Mouse (Mus musculus) kidney, adult 18-20 months (tissue): ENCODE results near the gene C130032M10Rik.
A peak's percentile ranks its signal among the peaks of the same experiment; 100 is the strongest.
"Not testable (repeated sequence)": the region's sequence is repeated elsewhere in the genome, so short reads cannot be mapped to it uniquely, and the experiment has no call there.

Source experiments
- DNase-seq: peaks from one replicate; pipeline ENCODE4 v3.0.0; 2021

C130032M10Rik gene

GRCm38 (mm10) chr9:114518812-114519477 lies 3.4 kb downstream of the C130032M10Rik start:
- no peak for DNase-seq

- not testable (repeated sequence) for DNase-seq
Measured at GRCm38 (mm10) chr9:114520529-114520928, 5.0 kb downstream of the C130032M10Rik start.

- DNase-seq = no peak
Measured at GRCm38 (mm10) chr9:114522041-114522440, 6.5 kb downstream of the C130032M10Rik start.

- no peak for DNase-seq
Measured at GRCm38 (mm10) chr9:114522501-114522900, 7.0 kb downstream of the C130032M10Rik start.

GRCm38 (mm10) chr9:114525073-114525633 lies 9.7 kb downstream of the C130032M10Rik start:
- DNase-seq = no peak

- DNase-seq = no peak
Measured at GRCm38 (mm10) chr9:114525891-114526290, 10.4 kb downstream of the C130032M10Rik start.

GRCm38 (mm10) chr9:114526581-114526980 lies 11.1 kb downstream of the C130032M10Rik start:
- DNase-seq = no peak

- DNase-seq = peak; percentile 50
Measured at GRCm38 (mm10) chr9:114527085-114527484, 11.6 kb downstream of the C130032M10Rik start.

- DNase-seq = no peak
Measured at GRCm38 (mm10) chr9:114527992-114528679, 12.6 kb downstream of the C130032M10Rik start.

GRCm38 (mm10) chr9:114528680-114529048 lies 13.2 kb downstream of the C130032M10Rik start:
- no peak for DNase-seq

GRCm38 (mm10) chr9:114531276-114531675 lies 15.8 kb downstream of the C130032M10Rik start:
- no peak for DNase-seq

GRCm38 (mm10) chr9:114533848-114534247 lies 18.4 kb downstream of the C130032M10Rik start:
- DNase-seq = no peak

GRCm38 (mm10) chr9:114534747-114535517 lies 19.4 kb downstream of the C130032M10Rik start:
- no peak for DNase-seq

- no peak for DNase-seq
Measured at GRCm38 (mm10) chr9:114536628-114537027, 21.1 kb downstream of the C130032M10Rik start.

- no peak for DNase-seq
Measured at GRCm38 (mm10) chr9:114538996-114539563, 23.6 kb downstream of the C130032M10Rik start.

GRCm38 (mm10) chr9:114541279-114541741 lies 25.8 kb downstream of the C130032M10Rik start:
- no peak for DNase-seq

GRCm38 (mm10) chr9:114543882-114544753 lies 28.6 kb downstream of the C130032M10Rik start:
- DNase-seq = peak; percentile 41

GRCm38 (mm10) chr9:114544754-114545393 lies 29.4 kb downstream of the C130032M10Rik start:
- DNase-seq = peak; percentile 37

GRCm38 (mm10) chr9:114546765-114547164 lies 31.3 kb downstream of the C130032M10Rik start:
- no peak for DNase-seq

- DNase-seq = peak; percentile 37
Measured at GRCm38 (mm10) chr9:114547643-114548077, 32.2 kb downstream of the C130032M10Rik start.

GRCm38 (mm10) chr9:114548496-114548895 lies 33.0 kb downstream of the C130032M10Rik start:
- peak; percentile 28 for DNase-seq
